Mouse (Mus musculus) heart, postnatal 0 days (tissue): ENCODE measurements around the gene Fosl1.
A peak's percentile ranks its signal among the peaks of the same experiment; 100 is the strongest.

Experiments
- CTCF ChIP-seq: IDR thresholded peaks from 2 replicates; pipeline ENCODE4 v1.5.1; 2016; ENCODE audit warnings: antibody characterized with exemption, control low read depth, low read depth
- EP300 ChIP-seq: IDR thresholded peaks from 2 replicates; pipeline ENCODE4 v1.6.1; 2016; ENCODE audit warnings: antibody characterized with exemption, low read depth

GRCm38 (mm10) chr19:5407133-5407532 lies 40.2 kb upstream of the Fosl1 start:
- peak; percentile 61 for TF ChIP-seq CTCF
- no peak for TF ChIP-seq EP300
